Mouse (Mus musculus): ENCODE results near the gene P2ry10. TPM values are rescaled to one million over a fixed set of nuclear protein-coding genes. Genes with fewer than 3 reads are reported as not detected.
"Not testable (repeated sequence)": the region's sequence is repeated elsewhere in the genome, so short reads cannot be mapped to it uniquely, and the experiment has no call there.

Gene P2ry10
- 2.4 and 3.1 TPM in 2 replicates for polyA plus RNA-seq (2011; ENCODE audit: insufficient read depth, insufficient read length, low replicate concordance, missing spikeins)

GRCm38 (mm10) chrX:107088177-107088576 lies at the start of gene P2ry10:
TSS of gene P2ry10 (plus strand) at chrX:107088492.
- 19% methylated on average over 4 of the region's 4 CpGs for WGBS

DNA sequence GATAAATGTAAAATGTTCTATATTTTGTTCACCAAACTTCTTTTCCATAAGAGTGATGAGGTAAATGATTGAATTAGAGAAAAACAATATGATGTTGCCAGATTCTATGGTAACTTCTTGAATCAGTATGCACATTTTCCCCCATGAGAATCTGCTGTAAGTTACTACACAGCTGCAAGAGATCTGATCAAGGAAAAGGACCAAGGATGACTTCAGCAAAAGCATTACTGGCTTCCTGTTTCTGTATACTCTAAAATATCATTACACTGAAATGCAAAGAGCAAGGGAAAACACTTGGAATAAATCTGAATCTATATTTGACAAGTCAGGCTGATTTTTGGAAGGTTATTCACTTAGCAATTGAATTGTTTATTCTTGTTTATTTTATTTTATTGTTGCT lies 49.1 kb upstream of the P2ry10 start:
- TF ChIP-seq POLR2A (IDR thresholded peaks at IDR 0.05; ENCODE audit: borderline replicate concordance, control insufficient read depth, low read depth, low read length) (no peak), CTCF (IDR thresholded peaks at IDR 0.05; ENCODE audit: control insufficient read depth, insufficient read depth, low read length) (no peak)
- no peak overlapping the region for H3K27ac ChIP-seq (ENCODE audit: control insufficient read depth, insufficient read depth, low read depth, low read length, poor library complexity)

More at GRCm38 (mm10) chrX:107088177-107088576, at the start of gene P2ry10:
- Histone ChIP-seq H3K4me1 (ENCODE audit: control insufficient read depth, insufficient read depth, low read length) (no peaks in the 10 kb centered on the region), H3K27ac (ENCODE audit: control insufficient read depth, insufficient read depth, low read depth, low read length, poor library complexity) (peak within 1 kb of the TSS; percentile 9; the same call in 1 of the 2 replicates), H3K4me3 (replicated peaks; ENCODE audit: control insufficient read depth, low read depth, low read length) (no peak within 1 kb of the TSS)
- no peak for TF ChIP-seq CTCF (IDR thresholded peaks at IDR 0.05; ENCODE audit: control insufficient read depth, insufficient read depth, low read length)
- no peak for TF ChIP-seq POLR2A (IDR thresholded peaks at IDR 0.05; ENCODE audit: borderline replicate concordance, control insufficient read depth, low read depth, low read length)

DNA sequence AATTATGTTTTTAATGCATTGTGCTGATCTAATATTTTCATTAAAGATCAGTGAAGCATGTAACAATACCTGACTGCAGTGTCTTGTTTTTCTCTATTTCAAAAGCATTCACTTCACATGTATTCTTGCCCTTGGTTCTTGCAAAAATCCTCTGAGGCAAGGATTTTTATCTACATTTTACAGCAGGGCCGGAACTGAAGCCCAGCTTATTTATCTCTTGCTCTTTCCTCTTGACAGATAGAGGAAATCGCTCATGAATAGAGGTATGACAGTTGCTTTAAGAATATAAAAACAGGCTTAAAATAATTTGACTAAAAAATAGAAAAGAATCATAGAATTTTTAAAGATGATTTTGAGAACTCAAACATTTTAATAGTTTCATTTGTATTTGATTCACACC lies 48.7 kb upstream of the P2ry10 start:
- 21% methylated on average over 2 of the region's 2 CpGs for WGBS
- no peaks in the 10 kb centered on the region for H3K4me1 ChIP-seq (ENCODE audit: control insufficient read depth, insufficient read depth, low read length)
- H3K27ac ChIP-seq (ENCODE audit: control insufficient read depth, insufficient read depth, low read depth, low read length, poor library complexity) = no peak overlapping the region
- TF ChIP-seq CTCF (IDR thresholded peaks at IDR 0.05; ENCODE audit: control insufficient read depth, insufficient read depth, low read length) (no peak), POLR2A (IDR thresholded peaks at IDR 0.05; ENCODE audit: borderline replicate concordance, control insufficient read depth, low read depth, low read length) (no peak)
- H3K4me3 ChIP-seq (replicated peaks; ENCODE audit: control insufficient read depth, low read depth, low read length) = no peak overlapping the region

More for the DNA sequence above, 49.1 kb upstream of the P2ry10 start:
- Histone ChIP-seq H3K4me3 (replicated peaks; ENCODE audit: control insufficient read depth, low read depth, low read length) (no peak overlapping the region), H3K4me1 (ENCODE audit: control insufficient read depth, insufficient read depth, low read length) (no peaks in the 10 kb centered on the region)

DNA sequence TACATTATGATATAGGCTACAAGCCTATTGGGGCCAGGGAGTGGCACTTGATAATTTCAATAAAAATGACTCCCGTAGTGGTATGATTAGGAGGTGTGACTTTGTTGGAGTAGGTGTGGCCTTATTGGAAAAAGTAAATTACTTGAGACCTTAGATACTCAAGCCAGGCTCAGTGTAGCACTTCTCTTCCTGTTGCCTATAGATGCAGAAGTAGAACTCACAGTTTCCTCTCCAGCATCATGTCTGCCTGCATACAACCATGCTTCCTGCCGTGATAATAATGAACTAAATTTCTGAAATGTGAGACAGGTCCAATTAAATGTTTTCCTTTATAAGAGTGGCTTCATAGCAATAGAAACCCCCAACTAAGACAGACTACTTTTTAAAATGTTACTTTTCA lies 45.9 kb upstream of the P2ry10 start:
- WGBS = 68% methylated on average over 2 of the region's 2 CpGs
- TF ChIP-seq CTCF (IDR thresholded peaks at IDR 0.05; ENCODE audit: control insufficient read depth, insufficient read depth, low read length) = no peak
- TF ChIP-seq POLR2A (IDR thresholded peaks at IDR 0.05; ENCODE audit: borderline replicate concordance, control insufficient read depth, low read depth, low read length) = no peak
- H3K27ac ChIP-seq (ENCODE audit: control insufficient read depth, insufficient read depth, low read depth, low read length, poor library complexity) = no peak overlapping the region

GRCm38 (mm10) chrX:107083407-107083806 lies 4.9 kb upstream of the P2ry10 start:
- H3K4me1 ChIP-seq (ENCODE audit: control insufficient read depth, insufficient read depth, low read length); H3K4me3 ChIP-seq (replicated peaks; ENCODE audit: control insufficient read depth, low read depth, low read length); H3K27ac ChIP-seq (ENCODE audit: control insufficient read depth, insufficient read depth, low read depth, low read length, poor library complexity): not testable (repeated sequence)
- WGBS = 95% methylated on average over 2 of the region's 2 CpGs

More for the DNA sequence above, 45.9 kb upstream of the P2ry10 start:
- H3K4me1 ChIP-seq (ENCODE audit: control insufficient read depth, insufficient read depth, low read length) = no peaks in the 10 kb centered on the region
- no peak overlapping the region for H3K4me3 ChIP-seq (replicated peaks; ENCODE audit: control insufficient read depth, low read depth, low read length)

- no peaks in the 10 kb centered on the region for H3K4me1 ChIP-seq (ENCODE audit: control insufficient read depth, insufficient read depth, low read length)
- H3K27ac ChIP-seq (ENCODE audit: control insufficient read depth, insufficient read depth, low read depth, low read length, poor library complexity) = no peak overlapping the region
- H3K4me3 ChIP-seq (replicated peaks; ENCODE audit: control insufficient read depth, low read depth, low read length) = no peak overlapping the region
- no peak for TF ChIP-seq CTCF (IDR thresholded peaks at IDR 0.05; ENCODE audit: control insufficient read depth, insufficient read depth, low read length)
- no peak for TF ChIP-seq POLR2A (IDR thresholded peaks at IDR 0.05; ENCODE audit: borderline replicate concordance, control insufficient read depth, low read depth, low read length)
Measured at GRCm38 (mm10) chrX:107084320-107084719, 4.0 kb upstream of the P2ry10 start.

- TF ChIP-seq POLR2A (IDR thresholded peaks at IDR 0.05; ENCODE audit: borderline replicate concordance, control insufficient read depth, low read depth, low read length) = no peak
- no peak for TF ChIP-seq CTCF (IDR thresholded peaks at IDR 0.05; ENCODE audit: control insufficient read depth, insufficient read depth, low read length)
- 17% methylated on average over 5 of the region's 5 CpGs for WGBS
- Histone ChIP-seq H3K27ac (ENCODE audit: control insufficient read depth, insufficient read depth, low read depth, low read length, poor library complexity) (peak overlapping the region; percentile 9; the same call in 1 of the 2 replicates), H3K4me1 (ENCODE audit: control insufficient read depth, insufficient read depth, low read length) (no peaks in the 10 kb centered on the region), H3K4me3 (replicated peaks; ENCODE audit: control insufficient read depth, low read depth, low read length) (no peak overlapping the region)
Measured at GRCm38 (mm10) chrX:107089131-107089530, 839 bp downstream of the P2ry10 start.

GRCm38 (mm10) chrX:107089930-107090329 lies 1.6 kb downstream of the P2ry10 start:
- H3K4me1 ChIP-seq (ENCODE audit: control insufficient read depth, insufficient read depth, low read length) = no peaks in the 10 kb centered on the region
- TF ChIP-seq POLR2A (IDR thresholded peaks at IDR 0.05; ENCODE audit: borderline replicate concordance, control insufficient read depth, low read depth, low read length) (no peak), CTCF (IDR thresholded peaks at IDR 0.05; ENCODE audit: control insufficient read depth, insufficient read depth, low read length) (no peak)
- H3K27ac ChIP-seq (ENCODE audit: control insufficient read depth, insufficient read depth, low read depth, low read length, poor library complexity) = no peak overlapping the region
- 19% methylated on average over 1 of the region's 1 CpGs for WGBS
- no peak overlapping the region for H3K4me3 ChIP-seq (replicated peaks; ENCODE audit: control insufficient read depth, low read depth, low read length)

DNA sequence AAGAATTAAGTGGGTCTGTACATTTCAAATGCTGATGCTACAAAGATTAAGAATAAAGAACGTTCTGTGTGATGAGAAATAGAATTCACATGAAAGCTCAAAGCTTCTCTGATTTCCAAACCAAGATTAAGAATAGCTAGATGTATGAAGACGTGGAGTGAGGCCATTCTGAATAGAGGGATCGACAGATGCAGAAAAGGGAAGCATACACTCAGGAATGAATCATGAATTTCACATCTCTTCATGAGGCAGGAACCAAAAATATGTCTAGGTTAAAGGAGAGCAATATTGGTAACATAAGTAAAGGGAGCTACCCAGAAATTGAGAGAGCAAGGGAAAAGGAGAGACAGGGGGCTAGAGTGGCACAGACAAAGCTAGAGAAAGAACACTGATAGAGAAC lies 7.3 kb downstream of the P2ry10 start:
- 49% methylated on average over 3 of the region's 3 CpGs for WGBS
- TF ChIP-seq CTCF (IDR thresholded peaks at IDR 0.05; ENCODE audit: control insufficient read depth, insufficient read depth, low read length) = no peak
- TF ChIP-seq POLR2A (IDR thresholded peaks at IDR 0.05; ENCODE audit: borderline replicate concordance, control insufficient read depth, low read depth, low read length) = no peak
- no peak overlapping the region for H3K4me3 ChIP-seq (replicated peaks; ENCODE audit: control insufficient read depth, low read depth, low read length)
- H3K4me1 ChIP-seq (ENCODE audit: control insufficient read depth, insufficient read depth, low read length) = no peaks in the 10 kb centered on the region
- H3K27ac ChIP-seq (ENCODE audit: control insufficient read depth, insufficient read depth, low read depth, low read length, poor library complexity) = no peak overlapping the region

All from bone marrow, adult 2 months (tissue).